Mouse (Mus musculus): ENCODE data around the gene Rab14. TPM values are rescaled to one million over a fixed set of nuclear protein-coding genes. Genes with fewer than 3 reads are reported as not detected.

Gene Rab14
- 174 TPM for total RNA-seq (2023)

GRCm38 (mm10) chr2:35200898-35201668, at the start of gene Rab14:
Rab14 (minus strand) TSS chr2:35201120.

Other genes starting within 250 kb of the Rab14 start
- gene Traf1, start 239.3 kb downstream of the Rab14 start, total RNA-seq (2023), result 216 TPM
- not detected for gene Hc, start 139.7 kb downstream of the Rab14 start, total RNA-seq (2023)
- 0.68 TPM for gene AI182371, start 99.6 kb downstream of the Rab14 start, total RNA-seq (2023)
- 118 TPM for gene Cntrl, start 91.6 kb downstream of the Rab14 start, total RNA-seq (2023)
- gene Gsn, start 55.3 kb upstream of the Rab14 start, total RNA-seq (2023), result 24.5 TPM
- gene Stom, start 135.9 kb upstream of the Rab14 start, total RNA-seq (2023), result 3.1 TPM
- not detected for gene 4930568D16Rik, start 166.6 kb upstream of the Rab14 start, total RNA-seq (2023)
- not detected for gene 4930402F06Rik, start 196.1 kb upstream of the Rab14 start, total RNA-seq (2023)

All from CD4-positive naive resting alpha-beta T cell, adult 57 days (primary cell).